Mouse (Mus musculus): Measurements from ENCODE around the gene Gpatch2.

Gpatch2 gene

DNA sequence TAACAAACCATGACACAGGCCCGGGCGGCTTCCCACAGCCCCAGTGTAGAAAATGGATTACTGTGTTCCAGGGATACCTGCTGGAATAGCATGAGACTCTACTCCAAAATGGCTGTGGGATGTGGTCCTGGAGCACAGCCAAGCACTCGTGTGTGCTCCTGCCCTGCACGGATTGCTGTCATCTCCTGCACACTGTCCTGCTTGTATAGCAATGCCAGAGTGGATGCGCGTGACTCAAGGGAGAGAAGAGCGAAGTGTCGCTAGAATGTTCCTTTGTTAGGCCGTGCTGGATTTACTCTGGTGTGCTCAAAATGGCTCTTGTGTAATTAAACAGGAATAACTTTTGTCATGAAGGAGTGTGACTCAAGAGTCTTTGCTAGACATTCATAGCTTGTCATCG lies 87.9 kb downstream of the Gpatch2 start:
- no peak for DNase-seq (ENCODE audit: low read depth, low spot score)

- DNase-seq (ENCODE audit: low read depth, low spot score) = no peak
Observed at GRCm38 (mm10) chr1:187307335-187307734, 92.0 kb downstream of the Gpatch2 start.

DNA sequence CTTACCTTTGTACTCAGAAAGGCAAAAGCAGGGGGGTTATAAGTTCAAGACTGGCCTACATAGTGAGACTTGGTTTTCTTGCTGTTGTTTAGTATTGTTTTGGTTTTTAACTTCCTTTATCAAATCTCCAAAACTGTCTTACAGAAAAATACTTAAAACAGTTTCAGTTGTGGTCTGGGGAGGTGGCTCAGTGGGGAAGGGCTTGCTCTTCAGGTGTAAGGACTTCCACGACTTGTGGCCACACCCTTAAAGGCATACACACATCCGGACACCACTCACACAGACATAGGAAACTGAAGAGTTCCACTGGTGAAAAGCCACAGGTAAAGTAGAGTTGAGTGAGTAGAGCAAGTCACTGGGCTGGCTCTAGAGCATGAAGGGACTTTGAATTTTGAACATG lies 93.2 kb downstream of the Gpatch2 start:
- no peak for DNase-seq (ENCODE audit: low read depth, low spot score)

GRCm38 (mm10) chr1:187311122-187311521 lies 95.8 kb downstream of the Gpatch2 start:
- no peak for DNase-seq (ENCODE audit: low read depth, low spot score)

- no peak for DNase-seq (ENCODE audit: low read depth, low spot score)
Observed at GRCm38 (mm10) chr1:187313323-187313722, 98.0 kb downstream of the Gpatch2 start.

- no peak for DNase-seq (ENCODE audit: low read depth, low spot score)
Observed at GRCm38 (mm10) chr1:187313763-187314162, 98.5 kb downstream of the Gpatch2 start.

DNA sequence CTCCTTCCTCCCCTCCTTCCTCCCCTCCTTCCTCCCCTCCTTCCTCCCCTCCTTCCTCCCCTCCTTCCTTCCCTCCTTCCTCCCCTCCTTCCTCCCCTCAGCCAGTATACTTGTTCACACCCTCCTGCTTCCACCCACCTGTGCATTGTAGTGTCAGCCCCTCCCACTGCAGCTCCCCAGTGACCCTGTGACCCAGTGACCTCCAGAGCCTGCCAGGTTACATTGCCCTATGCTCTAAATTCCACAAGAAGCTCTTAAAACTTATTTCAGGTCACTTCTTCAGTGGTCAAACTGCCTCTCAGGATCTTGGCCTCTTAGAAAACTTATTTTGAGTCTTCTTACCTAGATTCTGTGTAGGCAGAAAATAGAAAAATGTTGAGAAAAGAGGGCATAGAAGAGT lies 99.2 kb downstream of the Gpatch2 start:
- no peak for DNase-seq (ENCODE audit: low read depth, low spot score)

GRCm38 (mm10) chr1:187315821-187316220 lies 100.5 kb downstream of the Gpatch2 start:
- no peak for DNase-seq (ENCODE audit: low read depth, low spot score)

DNA sequence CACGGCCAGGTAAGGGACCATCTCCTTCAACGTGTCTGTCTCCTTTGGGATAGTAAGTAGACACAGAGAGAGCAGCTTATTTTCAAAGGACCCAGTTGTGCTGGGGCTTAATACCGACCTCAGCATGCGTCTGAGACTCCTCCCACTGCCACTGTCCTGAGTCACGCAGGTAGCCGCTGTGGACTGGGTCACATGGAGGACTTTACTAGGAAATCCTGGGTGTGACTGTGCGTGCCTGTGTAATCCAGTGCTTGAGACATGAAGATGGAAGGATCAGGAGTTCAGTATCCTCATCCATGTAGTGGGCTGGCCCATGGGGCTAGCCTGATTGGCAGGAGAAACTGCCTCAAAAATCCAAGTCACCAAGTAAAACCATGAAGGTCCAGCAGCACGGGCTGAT lies 101.2 kb downstream of the Gpatch2 start:
- no peak for DNase-seq (ENCODE audit: low read depth, low spot score)

DNA sequence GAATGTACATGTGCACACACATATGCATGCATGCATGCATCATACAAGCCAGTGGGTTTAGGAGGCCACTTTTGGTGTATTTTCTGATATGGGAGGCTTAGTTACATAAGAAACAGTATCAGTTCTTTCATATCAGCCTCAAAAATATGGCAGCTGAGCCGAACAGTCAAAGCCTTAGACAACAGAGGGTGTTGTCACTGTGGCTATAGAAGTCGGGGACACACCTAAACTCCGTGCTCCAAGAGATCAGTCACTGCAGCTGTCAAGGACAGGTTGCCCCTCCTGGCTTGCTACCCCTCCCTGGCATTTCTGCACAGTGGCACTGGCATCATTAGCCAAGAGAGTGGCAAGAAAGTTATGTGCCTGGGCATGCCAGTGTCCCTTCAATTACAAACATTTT lies 106.5 kb downstream of the Gpatch2 start:
- no peak for DNase-seq (ENCODE audit: low read depth, low spot score)

- no peak for DNase-seq (ENCODE audit: low read depth, low spot score)
Observed at GRCm38 (mm10) chr1:187322505-187323208, 107.3 kb downstream of the Gpatch2 start.

DNA sequence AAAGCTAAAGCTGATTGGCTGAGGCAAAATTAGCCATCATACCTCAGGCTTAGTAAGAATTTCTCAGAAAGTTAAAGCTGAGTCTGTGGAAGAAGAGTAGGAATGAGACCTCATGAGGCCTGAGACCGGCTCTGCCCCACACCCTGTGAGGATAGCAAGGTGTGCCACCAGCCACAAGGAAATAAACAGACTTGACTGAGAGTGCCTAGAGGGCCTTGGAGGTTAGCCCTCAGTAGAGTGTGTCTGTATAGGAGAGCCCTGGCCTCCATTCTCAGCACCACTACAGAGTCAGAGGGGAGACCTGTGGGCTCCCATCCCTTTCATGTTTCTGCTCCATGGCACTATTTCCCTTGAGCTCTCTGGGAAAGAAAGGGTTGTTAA lies 107.9 kb downstream of the Gpatch2 start:
- DNase-seq (ENCODE audit: low read depth, low spot score) = no peak

DNA sequence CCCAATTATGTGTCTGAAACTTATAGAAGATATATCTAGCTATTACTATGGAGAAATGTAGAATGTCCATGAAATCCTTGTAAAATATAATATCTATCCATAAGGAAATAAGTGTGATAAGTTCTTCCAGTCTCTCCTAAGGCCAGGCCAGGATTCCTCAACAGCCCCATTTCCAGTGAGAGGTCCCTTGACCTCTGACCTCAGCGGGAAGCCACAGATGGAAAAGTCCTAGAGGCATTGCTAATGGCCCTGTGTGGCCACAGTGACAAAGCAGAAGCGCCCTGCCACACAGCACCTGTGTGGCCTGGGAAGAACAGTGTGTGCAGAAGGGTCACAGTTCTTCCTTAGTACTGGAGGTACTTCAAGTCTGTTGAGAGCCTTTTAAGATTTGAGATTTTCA lies 127.2 kb downstream of the Gpatch2 start:
- DNase-seq (ENCODE audit: low read depth, low spot score) = no peak

- DNase-seq (ENCODE audit: low read depth, low spot score) = no peak
Observed at GRCm38 (mm10) chr1:187345156-187345555, 129.8 kb downstream of the Gpatch2 start.

- DNase-seq (ENCODE audit: low read depth, low spot score) = no peak
Observed at GRCm38 (mm10) chr1:187346923-187347322, 131.6 kb downstream of the Gpatch2 start.

- DNase-seq (ENCODE audit: low read depth, low spot score) = no peak
Observed at GRCm38 (mm10) chr1:187347606-187348005, 132.3 kb downstream of the Gpatch2 start.

DNA sequence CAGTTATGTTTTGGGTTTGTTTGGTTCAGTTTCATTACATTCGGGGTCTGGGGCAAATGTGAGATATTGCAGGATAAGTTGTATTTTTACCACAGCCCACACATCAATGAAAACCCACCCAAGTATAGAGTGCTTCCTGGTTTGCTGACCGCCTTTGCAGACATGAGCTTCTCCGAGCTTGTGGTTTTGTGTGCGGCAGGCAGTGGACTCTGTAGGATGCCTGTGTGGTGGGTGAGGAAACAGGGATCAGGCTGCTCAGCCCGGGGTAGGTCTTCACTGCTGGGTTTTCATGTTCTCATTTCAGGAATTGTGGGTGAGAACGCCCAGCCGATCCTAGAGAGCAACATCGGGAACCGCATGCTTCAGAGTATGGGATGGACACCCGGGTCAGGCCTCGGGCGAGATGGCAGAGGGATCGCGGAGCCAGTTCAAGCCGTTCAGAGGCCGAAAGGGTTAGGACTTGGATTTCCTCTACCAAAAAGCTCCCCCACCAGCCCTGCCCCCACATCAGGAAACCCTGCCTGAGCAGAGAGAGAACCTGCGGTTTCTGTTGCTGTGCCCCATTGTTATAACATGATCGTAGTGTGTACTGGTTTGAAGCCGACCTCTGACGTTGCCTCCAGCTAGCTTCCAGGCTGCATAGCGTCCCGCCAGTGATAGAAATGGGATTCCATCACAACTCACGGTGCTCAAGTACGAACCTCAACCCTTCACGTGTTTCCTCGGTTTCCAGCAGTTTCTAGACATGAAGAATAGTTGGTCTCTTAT lies 132.9 kb downstream of the Gpatch2 start:
- no peak for DNase-seq (ENCODE audit: low read depth, low spot score)

- DNase-seq (ENCODE audit: low read depth, low spot score) = no peak
Observed at GRCm38 (mm10) chr1:187348859-187349258, 133.6 kb downstream of the Gpatch2 start.

GRCm38 (mm10) chr1:187356169-187356568 lies 140.9 kb downstream of the Gpatch2 start:
- no peak for DNase-seq (ENCODE audit: low read depth, low spot score)

DNA sequence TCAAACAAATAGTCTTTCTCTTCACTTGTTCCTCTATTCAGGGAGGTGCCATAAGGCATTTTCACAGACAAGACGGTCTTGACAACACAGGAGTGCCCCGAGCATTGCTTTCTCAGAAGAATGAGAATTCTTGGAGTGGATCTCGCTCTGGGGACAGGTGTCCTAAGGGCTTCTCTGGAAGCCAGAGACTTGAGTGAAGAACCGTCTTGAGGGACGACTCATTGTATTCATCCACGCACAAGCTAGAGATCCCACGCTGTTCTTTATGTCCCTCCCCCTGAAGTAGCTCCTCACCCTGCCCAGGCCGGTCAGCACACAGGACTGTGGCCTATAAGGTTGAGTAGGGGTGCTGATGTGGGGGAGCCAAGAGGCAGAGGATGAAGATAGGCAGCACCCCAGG lies 141.6 kb downstream of the Gpatch2 start:
- no peak for DNase-seq (ENCODE audit: low read depth, low spot score)

- no peak for DNase-seq (ENCODE audit: low read depth, low spot score)
Observed at GRCm38 (mm10) chr1:187360240-187360639, 144.9 kb downstream of the Gpatch2 start.

DNA sequence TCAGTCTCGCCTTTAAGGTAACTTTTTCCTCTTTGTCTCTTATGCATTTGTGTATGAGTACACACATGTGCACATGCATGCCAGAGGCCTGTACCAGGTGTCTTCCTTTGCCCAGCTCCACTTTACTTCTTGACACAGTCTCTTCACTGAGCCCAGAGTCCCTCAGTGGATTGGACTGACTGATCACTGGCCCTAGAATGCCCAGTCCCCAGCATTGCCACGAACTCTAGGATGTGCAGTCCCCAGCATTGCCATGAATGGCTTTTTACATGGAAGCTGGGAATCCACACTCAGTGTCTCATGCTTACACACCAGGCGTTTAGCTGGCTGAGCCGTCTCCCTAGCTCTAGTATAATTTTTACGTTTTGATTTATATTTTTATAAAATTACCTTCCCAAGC lies 147.2 kb downstream of the Gpatch2 start:
- no peak for DNase-seq (ENCODE audit: low read depth, low spot score)

DNA sequence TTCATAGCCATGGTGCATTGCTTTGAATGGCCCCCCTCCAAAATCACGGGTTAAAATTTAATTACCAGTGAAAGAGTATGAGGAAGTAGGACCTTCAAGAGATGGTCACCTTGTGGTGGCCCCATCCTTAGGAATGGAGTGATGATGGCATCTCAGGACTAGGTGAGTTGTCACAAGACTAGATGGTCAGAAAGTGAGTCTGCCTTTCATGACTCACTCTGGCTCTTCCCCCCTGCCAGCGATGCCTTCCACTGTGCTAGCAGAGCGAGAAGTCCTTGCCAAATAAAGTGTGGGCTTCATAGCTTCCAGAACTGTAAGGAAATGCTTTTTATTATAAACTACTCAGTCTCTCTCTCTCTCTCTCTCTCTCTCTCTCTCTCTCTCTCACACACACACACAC lies 150.1 kb downstream of the Gpatch2 start:
- peak; percentile 3 for DNase-seq (ENCODE audit: low read depth, low spot score)

Measured in 3T3-L1 (cell line).